ENCODE assay signal across 39 mouse cellular contexts in genomic region chr19:59276354-59276753, GRCm38 (mm10). TPM values are rescaled to one million over a fixed set of nuclear protein-coding genes. Genes with fewer than 3 reads are reported as not detected.
A peak's percentile ranks its signal among the peaks of the same experiment; 100 is the strongest.
DNase-seq lines count a peak whose midpoint lies in the region; ATAC-seq lines count a peak whose summit lies in the region.
"Had no signal": no experiment of that assay in that cellular context is flagged by ENCODE, and none has a peak within 500 bp of the region (broad histone marks: within the 10 kb centered on the region; RNA-seq: fewer than 3 reads in every experiment).

No protein-coding gene starts in this region.

- H3K27ac ChIP-seq in heart, embryonic 10.5 days = no peak overlapping the region
- no peak overlapping the region for H3K27ac ChIP-seq in embryonic facial prominence, embryonic 15.5 days (replicated peaks)
- H3K27ac ChIP-seq: hindbrain, embryonic 15.5 days; intestine, embryonic 15.5 days; kidney, postnatal 0 days; limb, embryonic 10.5 days; limb, embryonic 15.5 days; neural tube, embryonic 13.5 days; stomach, embryonic 15.5 days had no signal

- peaks cover 7% of the 10 kb centered on the region; the same call in 1 of the 2 replicates for H3K36me3 ChIP-seq in heart, embryonic 10.5 days
- H3K36me3 ChIP-seq in embryonic facial prominence, embryonic 15.5 days = no peaks in the 10 kb centered on the region
- H3K36me3 ChIP-seq: hindbrain, embryonic 15.5 days; intestine, embryonic 15.5 days; limb, embryonic 10.5 days; limb, embryonic 15.5 days; neural tube, embryonic 13.5 days; stomach, embryonic 15.5 days had no signal

- ATAC-seq in embryonic facial prominence, embryonic 15.5 days (ENCODE audit: insufficient number of reproducible peaks, low FRiP score, low TSS enrichment, low read depth) = peak; percentile 15; the same call in 1 of the 2 replicates
- ATAC-seq: activated CD4-positive, CD25-positive, alpha-beta regulatory T cell, adult 4 months; forebrain, embryonic 14.5 days; intestine, embryonic 15.5 days; midbrain, embryonic 16.5 days had no signal

- WGBS in heart, embryonic 10.5 days = 85% methylated on average over 7 of the region's 7 CpGs
- WGBS in embryonic facial prominence, embryonic 15.5 days = 71% methylated on average over 7 of the region's 7 CpGs

- peak; percentile 24 to 34 for DNase-seq in cerebellum, postnatal 10 days
- no peak for DNase-seq in cerebellum, postnatal 4 days (ENCODE audit: low spot score in 2 of 2)
- peak; percentile 66 for DNase-seq in heart, embryonic 10.5 days (ENCODE audit: low spot score)
- no peak for DNase-seq in heart, postnatal 10 days
- peak; percentile 28 for DNase-seq in left cerebral cortex, postnatal 4 days
- DNase-seq in left cerebral cortex, postnatal 25 days (ENCODE audit: low spot score in 2 of 2) = no peak
- DNase-seq: adrenal gland, adult 2 months; adrenal gland, postnatal 36 days; cerebellum, adult 18-20 months; cerebellum, postnatal 14 days; gastrocnemius, postnatal 25 days; heart, adult 18-20 months; kidney, adult 8-10 months; kidney, postnatal 4 days; lung, postnatal 36 days; right cerebral cortex, postnatal 25 days had no signal

- H3K4me1 ChIP-seq in heart, embryonic 10.5 days = peaks cover 3% of the 10 kb centered on the region; the same call in 1 of the 2 replicates
- no peaks in the 10 kb centered on the region for H3K4me1 ChIP-seq in embryonic facial prominence, embryonic 15.5 days
- H3K4me1 ChIP-seq: heart, embryonic 12.5 days; hindbrain, embryonic 15.5 days; intestine, embryonic 15.5 days; limb, embryonic 15.5 days; neural tube, embryonic 13.5 days; stomach, embryonic 15.5 days had no signal

- no peak overlapping the region for H3K4me2 ChIP-seq in embryonic facial prominence, embryonic 15.5 days (replicated peaks)
- H3K4me2 ChIP-seq: heart, embryonic 12.5 days; hindbrain, embryonic 15.5 days; intestine, embryonic 15.5 days; limb, embryonic 15.5 days; midbrain, embryonic 11.5 days; neural tube, embryonic 13.5 days; stomach, embryonic 15.5 days had no signal

- intact Hi-C loops in heart, postnatal 10 days (cut with DNase I) = no loop called here
- intact Hi-C loops in left cerebral cortex, postnatal 4 days (cut with DNase I) = no loop called here
- intact Hi-C loops in left cerebral cortex, postnatal 25 days (cut with DNase I) = no loop called here

- H3K4me3 ChIP-seq in heart, embryonic 10.5 days = no peak overlapping the region
- no peak overlapping the region for H3K4me3 ChIP-seq in embryonic facial prominence, embryonic 15.5 days (replicated peaks)
- H3K4me3 ChIP-seq: heart, embryonic 12.5 days; hindbrain, embryonic 15.5 days; intestine, embryonic 15.5 days; limb, embryonic 10.5 days; limb, embryonic 15.5 days; neural tube, embryonic 13.5 days; stomach, embryonic 15.5 days had no signal

- H3K9me3 ChIP-seq in heart, embryonic 10.5 days = no peaks in the 10 kb centered on the region
- H3K9me3 ChIP-seq in embryonic facial prominence, embryonic 15.5 days (replicated peaks) = no peaks in the 10 kb centered on the region
- H3K9me3 ChIP-seq: heart, embryonic 12.5 days; hindbrain, embryonic 15.5 days; intestine, embryonic 15.5 days; limb, embryonic 10.5 days; limb, embryonic 15.5 days; neural tube, embryonic 13.5 days; stomach, embryonic 15.5 days had no signal

- no peaks in the 10 kb centered on the region for H3K27me3 ChIP-seq in heart, embryonic 10.5 days (ENCODE audit: insufficient read depth, poor library complexity, severe bottlenecking)
- H3K27me3 ChIP-seq in embryonic facial prominence, embryonic 15.5 days = no peaks in the 10 kb centered on the region
- H3K27me3 ChIP-seq: CH12.LX; heart, embryonic 12.5 days; hindbrain, embryonic 15.5 days; intestine, embryonic 15.5 days; limb, embryonic 15.5 days; neural tube, embryonic 13.5 days; stomach, embryonic 15.5 days had no signal

- H3K9ac ChIP-seq in embryonic facial prominence, embryonic 15.5 days = no peak overlapping the region
- H3K9ac ChIP-seq: heart, embryonic 12.5 days; hindbrain, embryonic 15.5 days; intestine, embryonic 15.5 days; limb, embryonic 15.5 days; neural tube, embryonic 13.5 days; stomach, embryonic 15.5 days had no signal

RNA-seq across cellular contexts. Expression of gene Slc18a2, which starts 15.7 kb away (rescaled TPM):
- 9.0 and 10.1 TPM in 2 replicates for polyA plus RNA-seq in heart, embryonic 10.5 days (2016; fragmentation: Nextera tagmentation; extraction: Ambion mirVana)
- total RNA-seq in heart, postnatal 10 days (2021) = 1 to 10 TPM; 1.1 to 1.4 TPM
- total RNA-seq in left cerebral cortex, postnatal 4 days (2021) = 1 to 10 TPM; 4.6 to 6.0 TPM
- under 1 TPM in 1 of 2 experiments, not detected in 1; 0.21 TPM for total RNA-seq in left cerebral cortex, postnatal 25 days (2021)
- polyA plus RNA-seq in embryonic facial prominence, embryonic 15.5 days (2015; fragmentation: Nextera tagmentation; extraction: Ambion mirVana) = 7.9 and 8.6 TPM in 2 replicates

RNA-seq across cellular contexts. Expression of gene Rps12-ps3, which starts 45.7 kb away (rescaled TPM):
- polyA plus RNA-seq in heart, embryonic 10.5 days (2016; fragmentation: Nextera tagmentation; extraction: Ambion mirVana) = 7.2 and 8.9 TPM in 2 replicates
- 100 to 1,000 TPM; 323 to 397 TPM for total RNA-seq in heart, postnatal 10 days (2021)
- 100 to 1,000 TPM; 506 to 561 TPM for total RNA-seq in left cerebral cortex, postnatal 4 days (2021)
- 100 to 1,000 TPM; 186 to 191 TPM for total RNA-seq in left cerebral cortex, postnatal 25 days (2021)
- polyA plus RNA-seq in embryonic facial prominence, embryonic 15.5 days (2015; fragmentation: Nextera tagmentation; extraction: Ambion mirVana) = 13.0 and 35.2 TPM in 2 replicates
- polyA plus RNA-seq: hindbrain, embryonic 15.5 days had no signal

RNA-seq across cellular contexts. Expression of gene Kcnk18, which starts 57.3 kb away (rescaled TPM):
- polyA plus RNA-seq in heart, embryonic 10.5 days (2016; fragmentation: Nextera tagmentation; extraction: Ambion mirVana) = not detected in 2 replicates
- total RNA-seq in heart, postnatal 10 days (2021) = not detected
- not detected for total RNA-seq in left cerebral cortex, postnatal 4 days (2021)
- not detected for total RNA-seq in left cerebral cortex, postnatal 25 days (2021)
- polyA plus RNA-seq in embryonic facial prominence, embryonic 15.5 days (2015; fragmentation: Nextera tagmentation; extraction: Ambion mirVana) = not detected in 2 replicates
- total RNA-seq: adrenal gland, adult 2 months; adrenal gland, postnatal 36 days; CH12.LX; gastrocnemius, postnatal 25 days; heart, adult 18-20 months; layer of hippocampus, adult 8-10 months; layer of hippocampus, postnatal 25 days; left cerebral cortex, adult 8-10 months; megakaryocyte, adult 5-6 weeks had no signal
- polyA plus RNA-seq: activated CD4-positive, CD25-positive, alpha-beta regulatory T cell, adult 4 months; adrenal gland, adult 2 months; brain, embryonic 14.5 days; C2C12; forebrain, embryonic 14.5 days; heart, embryonic 12.5 days; heart, postnatal 0 days; intestine, embryonic 15.5 days; kidney, postnatal 0 days; limb, embryonic 10.5 days; limb, embryonic 15.5 days; liver, embryonic 16.5 days; lung, embryonic 16.5 days; midbrain, embryonic 11.5 days; midbrain, embryonic 16.5 days; neural tube, embryonic 13.5 days; stomach, embryonic 15.5 days had no signal

Comparison
In these comparisons a context has a peak if more than half of its experiments do, and no peak if none do; other contexts are left out.
1. DNase-seq: peak in cerebellum, postnatal 10 days (2 of 2), heart, embryonic 10.5 days (single experiment) and left cerebral cortex, postnatal 4 days (single experiment); none in cerebellum, postnatal 4 days (0 of 2), heart, postnatal 10 days (0 of 2) and left cerebral cortex, postnatal 25 days (0 of 2).